Mouse (Mus musculus) midbrain, embryonic 10.5 days (tissue): ENCODE data around the gene Ajuba. TPM values are rescaled to one million over a fixed set of nuclear protein-coding genes. Genes with fewer than 3 reads are reported as not detected.

Source experiments
- DNase-seq: peaks from one replicate; pipeline ENCODE4 v3.0.0-alpha.2; 2017; ENCODE audit warnings: low spot score
- H3K27ac ChIP-seq: fragments of 300-500 bp; sonication (generic); replicated peaks from 2 replicates; pipeline ENCODE4 v1.5.1; 2016; ENCODE audit warnings: mild to moderate bottlenecking
- H3K27me3 ChIP-seq: fragments of 300-500 bp; sonication (generic); 2 replicates; pipeline ENCODE4 v1.6.1; 2016; ENCODE audit warnings: low read depth, mild to moderate bottlenecking; ENCODE audit not compliant: poor library complexity, severe bottlenecking
- H3K36me3 ChIP-seq: fragments of 300-500 bp; sonication (generic); 2 replicates; pipeline ENCODE4 v1.6.1; 2016; ENCODE audit warnings: mild to moderate bottlenecking, moderate library complexity
- H3K4me1 ChIP-seq: fragments of 300-500 bp; sonication (generic); 2 replicates; pipeline ENCODE4 v1.6.1; 2016
- H3K4me3 ChIP-seq: fragments of 300-500 bp; sonication (generic); 2 replicates; pipeline ENCODE4 v1.5.1; 2016; ENCODE audit warnings: mild to moderate bottlenecking, moderate library complexity
- H3K9me3 ChIP-seq: fragments of 300-500 bp; sonication (generic); replicated peaks from 2 replicates; pipeline ENCODE4 v1.6.1; 2016; ENCODE audit warnings: mild to moderate bottlenecking
- WGBS: fragments of 180-500 bp; shearing (Covaris S2); methylation state at CpG from one replicate; pipeline ENCODE4 v1.1.7; 2016; 5-methylcytosine and 5-hydroxymethylcytosine counted together
- polyA plus RNA-seq: library from polyadenylated mRNA; unstranded; fragments of >200 nt; fragmentation: Nextera tagmentation; extraction: Ambion mirVana; gene quantifications from 2 replicates; pipeline ENCODE4 v1.2.1, GENCODE M21; 2016

Ajuba gene
- polyA plus RNA-seq, 1 experiment from 2014 or later = 88.8 TPM

- Histone ChIP-seq H3K4me1 (peaks cover 46% of the 10 kb centered on the region), H3K9me3 (no peaks in the 10 kb centered on the region), H3K27me3 (no peaks in the 10 kb centered on the region), H3K27ac (peak within 1 kb of the TSS; percentile 88), H3K4me3 (peak within 1 kb of the TSS; percentile 61), H3K36me3 (peaks cover 7% of the 10 kb centered on the region; the same call in 1 of the 2 replicates)
- WGBS = under 1% methylated on average over 39 of the region's 39 CpGs
- DNase-seq = peak; percentile 83
Observed at GRCm38 (mm10) chr14:54605752-54606321, 28.5 kb upstream of the Ajuba start, which contains the start of gene 4931414P19Rik. 4931414P19Rik (minus strand) TSS chr14:54605993.

DNA sequence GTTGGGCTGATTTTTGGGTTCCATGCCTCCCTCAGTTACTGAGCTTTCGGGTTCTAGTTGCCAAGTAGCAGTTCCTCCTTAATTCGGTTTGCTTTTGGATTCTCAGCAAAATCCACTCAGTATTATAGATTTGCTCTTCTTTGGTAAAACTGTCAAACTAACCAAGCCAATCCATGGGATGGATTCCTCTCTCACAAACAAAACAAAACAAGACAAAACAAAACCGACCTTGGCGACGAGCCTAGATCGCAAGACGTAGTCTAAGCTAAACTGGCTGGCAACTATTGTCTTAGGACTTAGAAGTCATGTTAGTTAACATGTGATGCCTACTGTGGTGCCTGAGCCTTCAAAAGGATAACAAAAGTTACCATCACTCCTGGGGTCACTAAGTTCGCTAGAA lies 26.3 kb upstream of the Ajuba start:
- H3K27me3 ChIP-seq = no peaks in the 10 kb centered on the region
- H3K36me3 ChIP-seq = peaks cover 9% of the 10 kb centered on the region
- H3K27ac ChIP-seq = peak overlapping the region; percentile 96
- H3K4me3 ChIP-seq = peak overlapping the region; percentile 67
- no peak for DNase-seq
- no peaks in the 10 kb centered on the region for H3K9me3 ChIP-seq
- WGBS = 87% methylated on average over 8 of the region's 8 CpGs
- H3K4me1 ChIP-seq = peaks cover 46% of the 10 kb centered on the region

DNA sequence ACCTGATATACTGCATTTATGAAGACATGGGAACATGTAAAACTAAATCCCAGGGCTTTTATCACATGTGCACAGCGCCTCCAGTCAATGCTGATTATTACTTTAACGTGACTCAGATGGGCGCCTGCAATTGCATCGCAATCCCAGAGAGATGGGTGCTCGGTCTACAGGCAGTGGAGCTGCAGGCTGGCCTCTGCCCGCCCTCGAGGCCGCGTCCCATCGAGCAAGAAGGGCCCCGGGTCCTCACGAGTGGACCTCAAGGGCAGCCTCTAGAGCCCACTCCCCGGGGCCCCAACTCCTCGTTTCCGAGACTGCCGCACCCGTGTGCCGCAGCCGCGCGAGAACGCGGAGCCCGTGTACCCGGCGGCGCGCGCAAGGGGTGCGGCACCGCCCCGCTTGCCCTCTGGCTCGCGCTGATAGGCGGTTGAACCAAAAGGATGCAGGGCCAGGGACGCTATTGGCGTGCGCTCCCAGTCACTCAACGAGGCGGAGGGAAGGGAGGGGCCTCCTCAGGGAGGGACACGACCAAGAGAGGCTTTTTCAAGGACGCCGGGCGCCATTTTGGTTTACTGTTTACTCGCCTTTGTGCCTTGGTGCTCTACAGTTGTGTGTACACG lies 25.8 kb upstream of the Ajuba start:
- Histone ChIP-seq H3K27me3 (no peaks in the 10 kb centered on the region), H3K4me1 (peaks cover 46% of the 10 kb centered on the region), H3K9me3 (no peaks in the 10 kb centered on the region), H3K27ac (peak overlapping the region; percentile 96), H3K36me3 (peaks cover 12% of the 10 kb centered on the region), H3K4me3 (peak overlapping the region; percentile 67)
- peak; percentile 97 for DNase-seq
- WGBS = under 1% methylated on average over 46 of the region's 46 CpGs

DNA sequence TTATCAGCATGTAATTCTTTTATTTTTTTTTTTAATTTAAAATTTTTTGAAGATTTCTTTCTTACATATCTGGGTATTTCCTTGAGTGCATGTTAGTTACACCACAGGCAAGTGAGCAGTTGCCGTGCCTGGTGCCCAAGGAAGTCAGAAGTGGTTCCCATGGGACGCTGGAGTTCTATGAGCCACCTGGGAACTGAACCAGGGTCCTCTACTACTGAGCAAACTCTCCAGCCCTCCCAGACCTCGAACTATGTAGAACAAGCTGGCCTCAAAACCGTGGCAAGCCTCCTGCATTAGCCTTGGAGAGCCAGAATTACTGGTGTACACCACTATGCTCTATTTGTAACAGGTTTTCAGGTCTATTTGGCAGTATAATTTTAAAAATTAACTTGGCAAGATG lies 25.3 kb upstream of the Ajuba start:
- Histone ChIP-seq H3K27me3 (no peaks in the 10 kb centered on the region), H3K27ac (peak overlapping the region; percentile 96), H3K4me3 (peak overlapping the region; percentile 67), H3K36me3 (peaks cover 12% of the 10 kb centered on the region), H3K9me3 (no peaks in the 10 kb centered on the region), H3K4me1 (peaks cover 46% of the 10 kb centered on the region)
- no peak for DNase-seq
- WGBS = 49% methylated on average over 4 of the region's 4 CpGs

- Histone ChIP-seq H3K4me3 (no peak overlapping the region), H3K4me1 (peaks cover 41% of the 10 kb centered on the region), H3K27ac (no peak overlapping the region), H3K36me3 (peaks cover 17% of the 10 kb centered on the region), H3K9me3 (no peaks in the 10 kb centered on the region), H3K27me3 (no peaks in the 10 kb centered on the region)
- DNase-seq = no peak
- WGBS = 81% methylated on average over 2 of the region's 2 CpGs
Observed at GRCm38 (mm10) chr14:54601601-54602000, 24.2 kb upstream of the Ajuba start.

DNA sequence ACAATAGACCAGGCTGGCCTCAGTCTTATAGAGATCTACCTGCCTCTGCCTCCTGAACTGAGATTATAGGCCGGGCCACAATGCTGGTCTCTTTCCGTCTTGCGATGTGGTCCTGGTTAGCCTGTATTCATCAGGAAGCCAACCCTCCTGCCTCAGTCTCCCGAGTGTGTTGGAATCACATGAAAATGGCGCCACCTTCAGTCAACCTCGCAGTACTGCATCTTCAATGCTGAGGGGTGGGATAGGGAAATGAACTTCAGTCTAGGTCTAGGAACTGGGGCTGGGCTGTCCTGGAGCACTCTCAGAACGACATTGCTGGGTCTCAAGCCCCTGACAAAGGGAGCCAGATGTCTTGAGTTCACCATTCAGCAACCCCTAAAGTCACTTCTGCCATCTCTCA lies 19.7 kb upstream of the Ajuba start:
- Histone ChIP-seq H3K36me3 (peaks cover 42% of the 10 kb centered on the region), H3K9me3 (0 out of 2 replicates have a peak, but pooled peaks cover 3% of the 10 kb centered on the region)
- 78% methylated on average over 7 of the region's 7 CpGs for WGBS

DNA sequence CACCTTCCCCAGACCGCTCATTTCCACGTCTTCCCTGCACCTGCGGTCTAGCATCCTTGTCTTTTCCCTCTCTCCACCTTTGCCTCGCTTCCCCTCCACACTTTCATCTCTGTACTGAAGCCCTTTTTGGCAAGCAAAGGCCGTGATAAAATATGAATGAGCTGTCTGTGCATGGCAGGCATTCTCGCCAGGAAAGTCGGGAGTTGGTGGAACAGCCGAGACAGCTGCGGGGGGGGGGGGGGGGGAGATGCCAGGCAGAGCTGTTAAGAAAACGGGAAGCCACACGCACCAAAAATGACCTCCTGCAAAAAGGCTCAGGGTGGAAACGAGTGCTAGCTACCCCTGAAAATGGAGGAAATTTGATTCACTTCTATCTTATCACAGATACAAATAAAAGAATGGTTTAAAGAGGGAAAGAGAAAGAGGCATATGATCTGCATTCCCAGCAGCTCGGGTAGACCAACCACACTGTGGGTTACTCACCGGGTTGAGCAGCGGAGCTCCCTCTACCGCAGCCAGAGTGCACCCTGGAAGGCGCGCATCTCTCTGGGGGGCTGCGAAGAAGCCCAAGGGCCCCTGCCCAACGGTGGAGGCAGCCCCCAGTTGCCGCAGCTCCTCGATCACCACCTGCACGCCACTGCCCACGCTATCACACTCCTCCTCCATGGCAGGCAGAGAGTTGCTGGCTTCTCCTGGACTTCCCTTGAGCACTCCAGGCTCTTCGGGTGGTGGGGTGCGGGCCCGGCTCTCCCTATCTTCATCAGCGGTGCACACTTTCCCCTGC lies 17.5 kb upstream of the Ajuba start:
- Histone ChIP-seq H3K9me3 (0 out of 2 replicates have a peak, but pooled peaks cover 3% of the 10 kb centered on the region), H3K27ac (no peak overlapping the region), H3K4me3 (no peak overlapping the region), H3K36me3 (peaks cover 56% of the 10 kb centered on the region), H3K4me1 (peaks cover 7% of the 10 kb centered on the region; the same call in 1 of the 2 replicates), H3K27me3 (no peaks in the 10 kb centered on the region)
- no peak for DNase-seq
- WGBS = 69% methylated on average over 28 of the region's 28 CpGs

More for the DNA sequence above, 19.7 kb upstream of the Ajuba start:
- Histone ChIP-seq H3K27ac (no peak overlapping the region), H3K4me3 (no peak overlapping the region), H3K27me3 (no peaks in the 10 kb centered on the region), H3K4me1 (peaks cover 8% of the 10 kb centered on the region; the same call in 1 of the 2 replicates)
- no peak for DNase-seq

DNA sequence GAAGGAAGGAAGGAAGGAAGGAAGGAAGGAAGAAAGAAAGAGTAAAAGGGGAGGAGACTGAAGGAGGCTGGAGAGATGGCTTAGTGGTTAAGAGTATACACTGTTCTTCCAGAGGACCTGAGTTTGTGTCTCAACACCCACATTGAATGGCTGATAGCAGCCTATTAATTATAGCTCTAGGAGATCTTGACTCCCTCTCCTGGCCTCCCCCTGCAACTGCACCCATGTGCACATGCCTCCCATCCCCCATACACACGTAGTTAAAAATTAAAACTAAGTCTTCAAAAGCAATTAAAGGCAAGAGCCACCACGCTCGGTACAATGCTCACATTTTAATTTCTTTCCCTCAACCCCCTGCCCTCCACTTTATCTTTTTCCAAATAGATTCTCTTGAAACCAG lies 16.7 kb upstream of the Ajuba start:
- Histone ChIP-seq H3K27me3 (no peaks in the 10 kb centered on the region), H3K36me3 (peaks cover 51% of the 10 kb centered on the region), H3K4me1 (peaks cover 7% of the 10 kb centered on the region; the same call in 1 of the 2 replicates), H3K9me3 (0 out of 2 replicates have a peak, but pooled peaks cover 3% of the 10 kb centered on the region), H3K27ac (no peak overlapping the region), H3K4me3 (no peak overlapping the region)
- 92% methylated on average over 3 of the region's 3 CpGs for WGBS
- DNase-seq = no peak

DNA sequence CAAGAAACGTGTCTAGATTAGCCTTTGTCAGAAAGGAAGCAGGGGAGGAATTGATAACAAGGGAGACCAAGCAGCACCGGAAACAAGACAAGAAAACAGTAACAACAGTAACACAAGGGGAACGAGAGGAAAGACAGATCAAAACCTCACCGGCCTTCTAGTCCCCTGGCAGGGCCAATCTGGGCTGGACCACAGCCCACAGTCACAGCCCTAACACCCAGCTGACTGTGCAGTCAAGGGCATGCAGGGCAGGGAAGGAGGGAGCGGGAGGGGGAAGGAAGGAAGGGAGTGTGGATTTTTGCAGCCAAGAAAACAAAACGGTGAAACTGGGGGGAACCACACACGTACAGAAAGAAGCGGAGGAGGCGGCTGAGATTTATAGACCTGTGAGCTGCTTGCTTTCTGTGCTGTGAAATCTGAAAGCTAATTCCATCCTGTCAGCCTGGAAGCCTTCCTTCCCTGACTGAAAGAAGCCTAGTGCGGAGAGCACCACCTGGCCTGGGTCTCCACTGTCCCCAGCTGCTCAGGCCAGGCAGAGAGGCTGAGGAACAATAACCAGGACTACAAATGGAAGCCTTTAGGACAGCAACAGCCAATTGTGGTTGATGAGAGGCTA lies 15.1 kb upstream of the Ajuba start:
- 0 out of 2 replicates have a peak, but pooled peaks cover 3% of the 10 kb centered on the region for H3K9me3 ChIP-seq
- peaks cover 7% of the 10 kb centered on the region; the same call in 1 of the 2 replicates for H3K4me1 ChIP-seq
- H3K27me3 ChIP-seq = no peaks in the 10 kb centered on the region
- 82% methylated on average over 10 of the region's 10 CpGs for WGBS
- peak overlapping the region; percentile 64 for H3K27ac ChIP-seq
- H3K4me3 ChIP-seq = no peak overlapping the region
- DNase-seq = no peak
- H3K36me3 ChIP-seq = peaks cover 44% of the 10 kb centered on the region

GRCm38 (mm10) chr14:54591056-54591455 lies 13.7 kb upstream of the Ajuba start:
- WGBS = 90% methylated on average over 16 of the region's 16 CpGs
- H3K27me3 ChIP-seq = no peaks in the 10 kb centered on the region
- peaks cover 42% of the 10 kb centered on the region for H3K36me3 ChIP-seq
- 0 out of 2 replicates have a peak, but pooled peaks cover 3% of the 10 kb centered on the region for H3K9me3 ChIP-seq
- H3K27ac ChIP-seq = no peak overlapping the region
- DNase-seq = no peak
- H3K4me3 ChIP-seq = no peak overlapping the region
- peaks cover 7% of the 10 kb centered on the region; the same call in 1 of the 2 replicates for H3K4me1 ChIP-seq

DNA sequence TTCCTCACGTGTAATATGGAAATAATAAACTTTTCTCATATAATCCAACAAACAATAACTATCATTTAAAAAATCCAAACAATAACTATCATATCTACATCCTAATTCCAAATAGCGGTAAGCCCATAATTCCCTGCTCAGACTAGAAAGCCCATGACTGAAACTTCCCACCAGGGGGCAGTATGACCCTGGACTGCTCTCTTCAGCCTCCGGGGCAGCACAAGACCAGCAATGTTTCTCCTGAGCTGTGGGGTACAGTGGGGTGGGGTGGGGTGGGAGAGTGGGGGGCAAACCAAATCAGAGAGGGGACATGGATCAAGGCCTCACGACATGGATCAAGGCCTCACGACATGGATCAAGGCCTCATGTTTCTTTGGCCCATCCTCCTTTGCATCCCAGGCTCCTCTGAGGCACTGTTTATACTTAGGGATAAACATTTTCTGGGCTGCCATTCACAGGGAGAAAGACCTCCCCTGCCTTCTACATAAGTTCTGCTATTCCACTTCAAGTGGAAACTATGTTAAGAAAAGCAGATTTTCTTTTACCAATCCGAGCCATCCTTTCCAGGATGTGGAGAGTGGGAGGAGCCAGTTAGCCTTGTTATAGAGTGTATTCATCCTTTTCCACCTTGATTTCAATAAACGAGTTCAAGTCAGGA lies 6.5 kb upstream of the Ajuba start:
- Histone ChIP-seq H3K27me3 (no peaks in the 10 kb centered on the region), H3K4me3 (no peak overlapping the region), H3K27ac (no peak overlapping the region), H3K9me3 (no peaks in the 10 kb centered on the region), H3K36me3 (peaks cover 34% of the 10 kb centered on the region), H3K4me1 (peaks cover 4% of the 10 kb centered on the region; the same call in 1 of the 2 replicates)
- peak; percentile 67 for DNase-seq
- WGBS = 47% methylated on average over 7 of the region's 7 CpGs

GRCm38 (mm10) chr14:54582536-54582935 lies 5.2 kb upstream of the Ajuba start:
- H3K4me1 ChIP-seq = peaks cover 15% of the 10 kb centered on the region
- peaks cover 34% of the 10 kb centered on the region for H3K36me3 ChIP-seq

More at GRCm38 (mm10) chr14:54582536-54582935, 5.2 kb upstream of the Ajuba start:
- Histone ChIP-seq H3K27ac (no peak overlapping the region), H3K4me3 (no peak overlapping the region), H3K27me3 (no peaks in the 10 kb centered on the region), H3K9me3 (no peaks in the 10 kb centered on the region)
- 94% methylated on average over 9 of the region's 9 CpGs for WGBS
- no peak for DNase-seq
